7 mouse cellular contexts compared by ENCODE assay signal in genomic region chr1:87270641-87271467, GRCm38 (mm10). TPM values are rescaled to one million over a fixed set of nuclear protein-coding genes. Genes with fewer than 3 reads are reported as not detected.
DNase-seq lines count a peak whose midpoint lies in the region; ATAC-seq and TF ChIP-seq lines count a peak whose summit lies in the region.

No protein-coding gene starts in this region.

- no peak overlapping the region for H3K9ac ChIP-seq in ES-E14 (ENCODE audit: insufficient read depth, low read depth, low read length, poor library complexity, severe bottlenecking)
- no peak overlapping the region for H3K9ac ChIP-seq in hindbrain, postnatal 0 days (replicated peaks; ENCODE audit: low read length)

- H3K4me2 ChIP-seq in hindbrain, postnatal 0 days (ENCODE audit: low read depth, low read length): no peak overlapping the region

- 19% methylated on average over 19 of the region's 20 CpGs for WGBS in hindbrain, postnatal 0 days

- TF ChIP-seq CTCF in hindbrain, postnatal 0 days (IDR thresholded peaks at IDR 0.05; ENCODE audit: low read depth): no peak

- no peak overlapping the region for H3K27ac ChIP-seq in ES-E14 (ENCODE audit: insufficient read depth, low read depth, low read length, poor library complexity, severe bottlenecking)
- H3K27ac ChIP-seq in hindbrain, postnatal 0 days: peak overlapping the region; percentile 65; the same call in 1 of the 2 replicates

- H3K9me3 ChIP-seq in ES-E14 (ENCODE audit: control insufficient read depth, insufficient read depth, low read depth, low read length): no peaks in the 10 kb centered on the region
- H3K9me3 ChIP-seq in hindbrain, postnatal 0 days (ENCODE audit: low read length): no peaks in the 10 kb centered on the region

- in situ Hi-C loops in ES-E14 (cut with MboI; ENCODE audit: low sequenced_read_pairs in 2 of 2, unreplicated experiment in 2 of 2): no loop called here

- H3K4me1 ChIP-seq in ES-E14 (ENCODE audit: control insufficient read depth in 2 of 2, insufficient read depth in 2 of 2, low read length in 2 of 2, poor library complexity in 1 of 2): peaks cover 3 to 20% of the 10 kb centered on the region in 2 experiments; a peak in 3 of 4 replicates
- H3K4me1 ChIP-seq in hindbrain, postnatal 0 days (ENCODE audit: insufficient read depth, low read length): peaks cover 9% of the 10 kb centered on the region; the same call in 1 of the 2 replicates

- ATAC-seq in hindbrain, postnatal 0 days: no peak

- no peaks in the 10 kb centered on the region for H3K36me3 ChIP-seq in ES-E14 (ENCODE audit: control insufficient read depth, insufficient read depth, low read length, poor library complexity, severe bottlenecking)
- no peaks in the 10 kb centered on the region for H3K36me3 ChIP-seq in hindbrain, postnatal 0 days (ENCODE audit: insufficient read depth, low read length)

- H3K4me3 ChIP-seq in ES-E14 (ENCODE audit: insufficient read depth in 1 of 2, low read depth in 1 of 2, low read length in 2 of 2, poor library complexity in 1 of 2, severe bottlenecking in 1 of 2): peak overlapping the region; percentile 46 to 47; a peak in 2 of 4 replicates
- no peak overlapping the region for H3K4me3 ChIP-seq in hindbrain, postnatal 0 days (ENCODE audit: low read length)

- peaks cover 7% of the 10 kb centered on the region for H3K27me3 ChIP-seq in hindbrain, postnatal 0 days (ENCODE audit: insufficient read depth, low read length)

- peak; percentile 45 for DNase-seq in 416B (ENCODE audit: low read depth)
- no peak for DNase-seq in ES-E14 (ENCODE audit: low read depth, low spot score)
- DNase-seq in forelimb bud, embryonic 11.5 days (ENCODE audit: low read depth, low spot score): peak; percentile 61
- DNase-seq in hindbrain, postnatal 0 days (ENCODE audit: low spot score): peak; percentile 18
- DNase-seq in retina, embryonic 14.5 days (ENCODE audit: low spot score): peak; percentile 51
- no peak for DNase-seq in cerebellum, adult 11-12 months
- DNase-seq in cerebellum, postnatal 10 days: no peak

TF ChIP-seq in ES-E14, 5 proteins besides CTCF, POLR2A, EP300 and RAD21:
- TF ChIP-seq ZC3H11A (IDR thresholded peaks at IDR 0.05; ENCODE audit: borderline replicate concordance, low read depth, low read length) (no peak), MAFK (IDR thresholded peaks at IDR 0.05; ENCODE audit: insufficient read depth, low read depth, low read length) (no peak), ZNF384 (IDR thresholded peaks at IDR 0.05; ENCODE audit: low read depth, low read length) (no peak), HCFC1 (IDR thresholded peaks at IDR 0.05; ENCODE audit: borderline replicate concordance, insufficient read depth, low read length) (no peak), CHD2 (IDR thresholded peaks at IDR 0.05; ENCODE audit: low read depth, low read length) (no peak)

RNA-seq across cellular contexts. Expression of gene Efhd1, which starts 6.7 kb away (rescaled TPM):
- total RNA-seq in ES-E14 (2012; rRNA removed): 1.3 and 1.8 TPM in 2 replicates
- total RNA-seq in hindbrain, postnatal 0 days (2014; rRNA removed): 12.4 and 13.0 TPM in 2 replicates
- 6.4 and 7.8 TPM in 2 replicates for polyA plus RNA-seq in hindbrain, postnatal 0 days (2015; fragmentation: Nextera tagmentation; extraction: Ambion mirVana)

RNA-seq across cellular contexts. Expression of gene Gigyf2, which starts 55.9 kb away (rescaled TPM):
- 58.7 and 69.2 TPM in 2 replicates for total RNA-seq in ES-E14 (2012; rRNA removed)
- total RNA-seq in hindbrain, postnatal 0 days (2014; rRNA removed): 56.8 and 58.1 TPM in 2 replicates
- polyA plus RNA-seq in hindbrain, postnatal 0 days (2015; fragmentation: Nextera tagmentation; extraction: Ambion mirVana): 51.3 and 51.9 TPM in 2 replicates

RNA-seq across cellular contexts. Expression of gene Eif4e2, which starts 57.1 kb away (rescaled TPM):
- 165 and 221 TPM in 2 replicates for total RNA-seq in ES-E14 (2012; rRNA removed)
- total RNA-seq in hindbrain, postnatal 0 days (2014; rRNA removed): 60.4 and 68.1 TPM in 2 replicates
- 99.7 and 103 TPM in 2 replicates for polyA plus RNA-seq in hindbrain, postnatal 0 days (2015; fragmentation: Nextera tagmentation; extraction: Ambion mirVana)

Comparison
In these comparisons a context has a peak if more than half of its experiments do, and no peak if none do; other contexts are left out.
1. DNase-seq: peak in 416B (single experiment), forelimb bud, embryonic 11.5 days (single experiment), hindbrain, postnatal 0 days (single experiment) and retina, embryonic 14.5 days (single experiment); none in ES-E14 (single experiment), cerebellum, adult 11-12 months (single experiment) and cerebellum, postnatal 10 days (0 of 2).